Mouse (Mus musculus): ENCODE measurements around the gene Fgfr2.

GRCm38 (mm10) chr7:130884161-130884560 is 2239.0 kb downstream of the Fgfr2 start:
- TF ChIP-seq POLR2A (IDR thresholded peaks at IDR 0.05; ENCODE audit: control insufficient read depth, low read depth, low read length) (no peak), CTCF (IDR thresholded peaks at IDR 0.05; ENCODE audit: control insufficient read depth, insufficient read depth, insufficient replicate concordance, low read depth, low read length) (no peak)
